Mouse (Mus musculus) erythroblast, embryonic 14.5 days (primary cell): ENCODE results near the gene Nme1.

Experiments
- GATA1 ChIP-seq: IDR thresholded peaks from 2 replicates; pipeline ENCODE4 v1.6.1; 2012; ENCODE audit warnings: low read length, inconsistent platforms, mixed read lengths
- TAL1 ChIP-seq: IDR thresholded peaks from 3 replicates; pipeline ENCODE4 v1.6.1; 2012; ENCODE audit warnings: low read length, inconsistent platforms, mixed read lengths

DNA sequence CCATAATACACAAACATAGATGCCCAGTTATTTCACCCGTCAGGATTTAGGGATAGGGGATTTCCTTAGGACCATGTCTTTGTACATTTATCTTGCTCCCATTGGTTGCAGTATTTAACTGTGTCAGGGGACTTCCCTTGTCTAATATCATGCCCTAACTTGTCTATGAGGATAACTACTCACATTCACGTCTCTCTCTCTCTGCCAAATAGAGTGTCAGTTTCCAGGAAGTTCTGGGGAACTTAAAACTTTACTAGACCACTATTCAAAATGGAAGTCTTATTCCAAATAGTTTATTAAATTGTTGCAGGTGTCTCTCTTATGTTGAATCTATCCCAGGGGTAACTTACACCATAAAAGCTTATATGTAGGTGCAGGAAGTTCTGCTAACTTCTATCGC, 56.7 kb downstream of the Nme1 start:
- TF ChIP-seq TAL1 (no peak), GATA1 (no peak)
